Mouse (Mus musculus): Measurements from ENCODE around the gene Gng4.

The Gng4 gene

DNA sequence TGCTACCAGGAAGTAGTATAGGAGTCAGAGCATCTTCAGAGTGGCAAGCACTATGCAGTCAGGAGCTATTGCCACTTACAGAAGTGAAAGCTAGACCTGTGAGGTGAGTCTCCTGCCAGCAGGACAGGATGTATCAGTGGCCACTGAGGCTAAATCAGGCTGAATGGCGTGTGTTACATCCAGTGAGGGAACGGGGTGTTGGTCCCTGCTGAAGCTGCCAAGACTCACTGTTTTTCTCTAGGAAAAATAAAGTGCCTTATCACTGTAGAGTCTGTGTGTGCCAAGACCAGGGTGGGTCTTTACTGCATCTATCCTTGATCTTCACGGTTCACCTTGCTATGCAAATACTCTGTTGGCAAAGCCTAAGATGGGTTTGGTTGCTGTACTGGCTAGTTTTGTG, 34.8 kb downstream of the Gng4 start:
- no peak for DNase-seq (ENCODE audit: low spot score)

DNA sequence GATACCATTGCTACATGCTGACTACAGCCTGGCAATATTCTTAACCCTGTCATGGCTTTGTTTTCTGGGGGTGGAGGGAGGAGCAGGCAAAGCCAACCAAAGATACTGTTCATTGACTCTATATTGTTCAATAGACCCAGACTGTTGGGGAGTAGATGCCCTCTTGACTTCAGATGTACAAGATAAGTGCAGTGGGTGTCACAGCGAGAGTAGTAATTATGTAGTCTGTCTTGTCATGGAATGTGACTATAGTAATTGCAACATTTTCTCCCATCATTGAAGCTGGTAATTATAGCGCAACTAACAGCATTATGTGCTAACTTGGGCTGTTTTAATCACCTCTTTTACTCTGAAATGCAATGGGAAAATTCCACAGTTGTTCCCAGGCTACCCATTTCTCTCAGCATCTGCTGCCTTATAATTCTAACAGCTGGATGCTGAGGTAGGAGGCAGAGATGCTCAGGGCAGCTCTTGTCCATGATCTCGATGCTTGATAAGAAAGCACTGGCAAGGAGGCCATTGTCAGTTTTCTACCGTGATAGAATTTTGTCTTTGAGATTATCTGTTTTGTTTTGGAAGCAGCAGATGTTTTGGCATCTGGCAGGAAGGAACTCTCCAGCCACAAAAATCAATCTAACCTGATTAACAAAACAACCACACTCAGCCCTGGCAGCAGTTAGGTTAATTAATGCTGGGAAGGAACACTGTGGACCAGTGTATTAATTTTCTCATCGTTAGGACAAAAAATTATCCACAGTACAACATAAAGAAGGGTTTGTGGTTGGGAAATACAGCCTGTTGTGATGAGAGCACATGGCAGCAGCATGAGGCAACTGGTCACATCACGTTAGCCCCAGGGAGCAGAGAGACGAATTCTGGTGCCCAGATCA, 36.6 kb downstream of the Gng4 start:
- no peak for DNase-seq (ENCODE audit: low spot score)

DNA sequence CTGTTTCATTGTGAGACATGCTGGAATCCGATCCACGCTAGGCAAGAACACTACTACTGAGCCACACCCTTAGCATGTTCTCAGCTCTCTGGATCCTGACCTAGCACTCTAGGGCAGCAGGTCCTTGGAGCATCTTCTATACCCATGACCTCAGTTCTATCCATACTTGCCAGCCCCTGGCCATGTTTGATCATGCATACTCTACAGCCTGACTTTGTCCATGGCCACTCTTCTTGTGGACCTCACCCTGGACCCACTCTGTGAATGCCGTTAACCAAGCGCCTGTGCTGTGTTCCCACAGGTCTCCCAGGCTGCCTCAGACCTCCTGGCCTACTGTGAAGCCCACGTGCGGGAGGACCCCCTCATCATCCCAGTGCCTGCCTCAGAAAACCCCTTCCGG, 41.1 kb downstream of the Gng4 start:
- DNase-seq (ENCODE audit: low spot score), result no peak

- DNase-seq (ENCODE audit: low spot score), result no peak
These were observed 42.7 kb downstream of the Gng4 start for GRCm38 (mm10) chr13:13826533-13826932.

GRCm38 (mm10) chr13:13828125-13828524, 44.3 kb downstream of the Gng4 start:
- no peak for DNase-seq (ENCODE audit: low spot score)

- no peak for DNase-seq (ENCODE audit: low spot score)
These were observed 46.7 kb downstream of the Gng4 start for GRCm38 (mm10) chr13:13830469-13831074.

GRCm38 (mm10) chr13:13835180-13835579, 51.3 kb downstream of the Gng4 start:
- DNase-seq (ENCODE audit: low spot score), result no peak

DNA sequence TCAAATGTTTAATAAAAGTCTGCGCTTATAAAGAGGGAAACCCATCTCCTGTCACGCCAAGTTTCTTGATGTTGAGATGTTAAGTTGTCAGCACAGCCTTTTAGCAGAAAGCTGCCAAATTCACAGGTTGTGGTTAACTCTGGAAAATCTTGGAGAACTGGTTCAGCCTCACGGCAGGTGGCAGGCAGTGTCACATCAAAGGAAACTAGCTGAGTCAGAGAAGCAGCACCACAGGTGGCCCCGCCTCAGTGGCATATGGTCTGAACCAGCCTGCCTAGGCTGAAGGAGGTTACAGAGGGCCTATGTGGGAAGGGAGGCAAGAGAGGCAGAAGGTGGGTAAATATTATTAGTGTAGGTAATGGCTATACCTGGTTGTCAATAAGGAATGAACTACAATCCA, 61.2 kb downstream of the Gng4 start:
- DNase-seq (ENCODE audit: low spot score), result no peak

DNA sequence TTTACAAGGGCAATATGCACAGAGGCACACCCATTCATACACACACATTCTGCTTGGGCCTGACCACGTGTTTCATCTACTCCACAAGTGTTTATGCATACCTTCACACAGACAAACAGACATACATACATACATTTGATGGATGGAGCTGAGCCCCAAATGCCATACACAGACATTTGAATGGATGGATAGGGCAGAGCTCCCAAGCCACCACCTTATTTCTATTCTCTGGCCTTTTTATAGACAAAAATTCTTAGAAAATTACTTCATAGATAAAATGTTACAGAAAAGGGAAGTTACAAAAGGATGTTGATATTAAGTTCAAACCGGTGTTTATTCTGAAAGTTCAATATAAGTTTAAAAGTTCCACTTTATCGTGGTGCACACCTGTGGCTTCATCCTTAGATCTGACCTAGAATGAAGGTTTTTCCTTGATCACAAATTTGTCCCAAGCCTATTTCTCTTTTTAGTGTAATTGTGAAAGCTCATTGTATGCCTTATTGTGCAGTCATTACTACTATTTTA, 63.3 kb downstream of the Gng4 start:
- no peak for DNase-seq (ENCODE audit: low spot score)

DNA sequence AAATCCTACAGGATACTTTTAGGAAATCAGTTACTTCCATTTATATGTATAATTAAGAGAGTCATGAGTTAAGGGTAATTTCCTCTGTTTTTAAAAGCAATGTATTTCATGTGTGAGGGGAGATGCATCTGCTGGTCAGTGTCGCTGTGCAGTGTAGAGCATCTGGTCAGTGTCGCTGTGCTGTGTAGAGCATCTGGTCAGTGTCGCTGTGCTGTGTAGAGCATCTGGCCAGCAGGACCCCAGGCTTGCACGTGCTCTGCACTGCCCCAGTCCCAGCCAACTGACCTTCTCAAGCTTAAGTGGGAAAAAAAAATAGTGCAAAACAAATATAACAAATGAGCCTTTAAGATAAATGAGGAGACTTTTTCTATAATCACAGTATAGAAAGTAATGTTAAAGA, 73.3 kb downstream of the Gng4 start:
- no peak for DNase-seq (ENCODE audit: low spot score)

DNA sequence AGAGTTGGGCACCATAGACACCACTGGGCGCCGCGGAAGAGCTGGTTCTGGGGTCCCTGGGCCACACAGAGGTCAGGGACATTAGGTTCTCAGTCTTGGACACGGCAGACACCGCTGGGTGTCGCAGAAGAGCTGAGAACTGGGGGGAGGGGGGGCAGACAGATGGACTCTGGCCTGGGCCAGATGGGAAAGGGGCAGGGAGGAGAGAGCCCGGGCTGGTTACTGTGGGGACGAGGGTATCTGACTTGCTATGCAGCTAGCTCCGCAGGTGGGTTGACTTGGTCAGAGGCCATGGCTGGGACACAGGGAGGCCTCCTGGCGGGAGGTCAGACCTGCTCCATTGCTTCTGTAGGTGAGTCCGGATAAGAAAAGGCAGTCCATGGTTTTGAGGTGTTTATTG, 78.5 kb downstream of the Gng4 start:
- no peak for DNase-seq (ENCODE audit: low spot score)

DNA sequence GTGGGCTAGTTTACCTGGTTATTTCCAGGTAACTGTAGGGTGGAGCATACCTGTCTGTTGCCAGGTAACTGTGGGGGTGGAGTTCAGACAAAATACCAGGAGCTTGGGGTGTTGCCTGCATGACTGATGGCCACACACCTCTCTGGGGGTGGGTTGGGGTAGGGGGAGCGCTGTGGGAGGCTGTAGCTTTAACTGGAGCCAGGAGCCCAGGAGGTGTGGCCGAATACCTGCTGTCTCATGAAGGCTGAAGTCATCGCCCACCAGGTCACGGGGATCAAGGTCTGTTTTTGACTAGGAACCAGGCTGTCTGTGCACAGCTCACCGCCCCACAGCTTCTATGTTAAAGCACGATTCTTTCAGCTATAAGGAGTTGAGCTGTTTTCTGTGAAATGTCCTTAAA, 79.1 kb downstream of the Gng4 start:
- no peak for DNase-seq (ENCODE audit: low spot score)

- DNase-seq (ENCODE audit: low spot score), result no peak
These were observed 82.5 kb downstream of the Gng4 start for GRCm38 (mm10) chr13:13866339-13866738.

GRCm38 (mm10) chr13:13867078-13867759, 83.4 kb downstream of the Gng4 start:
- DNase-seq (ENCODE audit: low spot score), result no peak

DNA sequence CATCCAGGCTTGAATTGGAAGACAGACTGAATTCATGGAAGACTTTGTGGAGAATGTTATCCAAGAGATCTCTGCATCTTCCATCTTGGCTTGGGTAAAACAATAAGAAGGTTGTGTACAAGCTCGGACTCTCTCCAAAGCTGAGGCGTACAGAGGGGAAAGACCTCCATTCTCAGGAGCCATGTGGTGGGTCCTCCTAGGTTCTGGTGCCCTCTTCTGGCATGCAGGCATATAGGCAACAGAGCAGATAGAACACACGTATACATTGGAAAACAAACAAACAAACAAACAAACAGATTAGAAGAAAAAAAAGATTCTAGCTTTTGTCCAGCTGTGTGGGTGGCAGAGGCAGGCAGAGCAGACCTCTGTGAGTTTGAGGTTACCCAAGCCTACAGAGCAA, 84.1 kb downstream of the Gng4 start:
- DNase-seq (ENCODE audit: low spot score), result no peak
